Mouse (Mus musculus): ENCODE results near the gene Tbx21. TPM values are rescaled to one million over a fixed set of nuclear protein-coding genes. Genes with fewer than 3 reads are reported as not detected.

Gene Tbx21
- polyA plus RNA-seq, 1 experiment = not detected

DNA sequence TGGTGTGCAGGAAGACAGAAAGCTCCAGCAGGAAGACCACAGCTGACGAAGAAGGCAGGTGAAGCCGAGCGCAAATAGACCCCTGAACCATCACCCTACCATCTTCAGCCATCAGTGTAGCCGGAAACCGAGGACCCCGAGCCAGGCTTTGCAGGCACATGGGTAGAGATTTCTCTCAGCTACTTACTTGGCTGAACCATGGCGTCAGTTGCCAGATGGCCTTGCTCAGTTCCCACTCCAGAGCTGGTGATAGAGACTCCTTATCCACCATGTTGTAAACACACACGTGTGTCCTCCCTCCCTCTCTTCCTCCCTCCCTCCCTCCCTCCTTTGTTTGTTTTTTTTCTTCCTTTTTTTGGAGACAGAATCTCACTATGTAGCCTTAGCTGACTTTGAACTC, 40.9 kb downstream of the Tbx21 start:
- no peak overlapping the region for H3K4me3 ChIP-seq (ENCODE audit: insufficient read depth, poor library complexity, severe bottlenecking)
- H3K79me2 ChIP-seq (ENCODE audit: control insufficient read depth, insufficient read depth) = no peaks in the 10 kb centered on the region
- peaks cover 14% of the 10 kb centered on the region for H3K27me3 ChIP-seq (ENCODE audit: control insufficient read depth, insufficient read depth, insufficient read length)
- H3ac ChIP-seq (ENCODE audit: control insufficient read depth, insufficient read length, low read depth) = no peak overlapping the region
- TF ChIP-seq CEBPB (IDR thresholded peaks at IDR 0.05; ENCODE audit: low read depth) (no peak), MYOG (IDR thresholded peaks at IDR 0.05; ENCODE audit: control insufficient read depth, extremely low read depth, insufficient read length) (no peak), CTCF (IDR thresholded peaks at IDR 0.05; ENCODE audit: control insufficient read depth, insufficient read depth, insufficient read length) (no peak), MYOD1 (IDR thresholded peaks at IDR 0.05; ENCODE audit: control insufficient read depth, insufficient read length, low read depth) (no peak), USF1 (IDR thresholded peaks at IDR 0.05; ENCODE audit: low read depth) (no peak), FOSL1 (IDR thresholded peaks at IDR 0.05; ENCODE audit: insufficient read depth, low read length, poor library complexity, severe bottlenecking) (no peak), MAX (IDR thresholded peaks at IDR 0.05) (no peak)
- no peaks in the 10 kb centered on the region for H3K79me3 ChIP-seq (ENCODE audit: low read depth)
- H3K36me3 ChIP-seq (ENCODE audit: control insufficient read depth, insufficient read depth) = no peaks in the 10 kb centered on the region

DNA sequence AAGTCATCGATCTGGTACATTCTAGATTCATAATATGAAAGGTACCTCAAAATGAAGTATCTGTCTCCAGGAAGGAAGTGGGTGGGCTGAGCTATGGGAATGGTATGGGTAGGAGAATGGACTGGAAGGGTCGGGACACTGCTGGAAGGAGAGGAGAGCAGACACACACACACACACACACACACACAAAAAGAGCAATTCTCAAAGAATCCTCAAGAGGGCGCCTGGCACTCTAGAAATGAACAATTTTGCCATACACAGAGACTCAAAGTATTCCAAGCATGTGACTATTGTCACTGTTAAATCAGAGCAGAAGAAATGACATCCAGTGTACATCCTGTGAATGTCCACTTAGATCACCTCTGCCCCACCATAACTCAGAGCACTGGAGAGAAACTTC, 42.6 kb downstream of the Tbx21 start:
- H3K4me3 ChIP-seq (ENCODE audit: insufficient read depth, poor library complexity, severe bottlenecking) = no peak overlapping the region
- peaks cover 14% of the 10 kb centered on the region for H3K27me3 ChIP-seq (ENCODE audit: control insufficient read depth, insufficient read depth, insufficient read length)
- no peaks in the 10 kb centered on the region for H3K79me3 ChIP-seq (ENCODE audit: low read depth)
- H3K79me2 ChIP-seq (ENCODE audit: control insufficient read depth, insufficient read depth) = no peaks in the 10 kb centered on the region
- no peaks in the 10 kb centered on the region for H3K36me3 ChIP-seq (ENCODE audit: control insufficient read depth, insufficient read depth)
- peak; percentile 30 for TF ChIP-seq CTCF (IDR thresholded peaks at IDR 0.05; ENCODE audit: control insufficient read depth, insufficient read depth, insufficient read length)
- no peak for TF ChIP-seq MAX (IDR thresholded peaks at IDR 0.05)
- TF ChIP-seq FOSL1 (IDR thresholded peaks at IDR 0.05; ENCODE audit: insufficient read depth, low read length, poor library complexity, severe bottlenecking) = no peak
- TF ChIP-seq USF1 (IDR thresholded peaks at IDR 0.05; ENCODE audit: low read depth) = no peak
- no peak for TF ChIP-seq CEBPB (IDR thresholded peaks at IDR 0.05; ENCODE audit: low read depth)
- H3ac ChIP-seq (ENCODE audit: control insufficient read depth, insufficient read length, low read depth) = no peak overlapping the region

DNA sequence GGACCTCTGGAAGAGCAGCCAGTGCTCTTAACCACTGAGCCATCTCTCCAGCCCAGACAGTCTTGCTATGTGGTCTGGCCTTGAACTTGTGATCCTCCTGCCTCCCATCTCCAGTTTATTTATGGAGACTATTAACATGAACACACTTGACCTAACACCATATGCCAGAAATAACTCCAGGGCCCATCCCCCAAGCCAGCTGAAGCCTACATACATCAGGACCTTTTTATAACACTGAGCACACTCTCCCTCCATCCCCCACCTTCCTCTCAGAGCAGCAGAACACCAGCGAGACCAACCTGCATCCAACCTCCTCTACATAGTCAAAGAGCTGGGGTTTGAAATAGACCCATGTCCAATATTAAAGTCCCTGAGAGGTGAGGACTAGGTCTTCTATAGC, 44.0 kb downstream of the Tbx21 start:
- Histone ChIP-seq H3K79me2 (ENCODE audit: control insufficient read depth, insufficient read depth) (no peaks in the 10 kb centered on the region), H3K4me3 (ENCODE audit: insufficient read depth, poor library complexity, severe bottlenecking) (no peak overlapping the region), H3K27me3 (ENCODE audit: control insufficient read depth, insufficient read depth, insufficient read length) (peaks cover 13% of the 10 kb centered on the region), H3K36me3 (ENCODE audit: control insufficient read depth, insufficient read depth) (no peaks in the 10 kb centered on the region), H3K79me3 (ENCODE audit: low read depth) (no peaks in the 10 kb centered on the region), H3ac (ENCODE audit: control insufficient read depth, insufficient read length, low read depth) (no peak overlapping the region)
- no peak for TF ChIP-seq MAX (IDR thresholded peaks at IDR 0.05)
- no peak for TF ChIP-seq CTCF (IDR thresholded peaks at IDR 0.05; ENCODE audit: control insufficient read depth, insufficient read depth, insufficient read length)
- TF ChIP-seq FOSL1 (IDR thresholded peaks at IDR 0.05; ENCODE audit: insufficient read depth, low read length, poor library complexity, severe bottlenecking) = no peak
- no peak for TF ChIP-seq MYOG (IDR thresholded peaks at IDR 0.05; ENCODE audit: control insufficient read depth, extremely low read depth, insufficient read length)
- no peak for TF ChIP-seq MYOD1 (IDR thresholded peaks at IDR 0.05; ENCODE audit: control insufficient read depth, insufficient read length, low read depth)
- no peak for TF ChIP-seq USF1 (IDR thresholded peaks at IDR 0.05; ENCODE audit: low read depth)
- no peak for TF ChIP-seq CEBPB (IDR thresholded peaks at IDR 0.05; ENCODE audit: low read depth)

- Histone ChIP-seq H3K79me3 (ENCODE audit: low read depth) (no peaks in the 10 kb centered on the region), H3K4me3 (ENCODE audit: insufficient read depth, poor library complexity, severe bottlenecking) (no peak overlapping the region)
- no peak for TF ChIP-seq MYOG (IDR thresholded peaks at IDR 0.05; ENCODE audit: control insufficient read depth, extremely low read depth, insufficient read length)
- TF ChIP-seq FOSL1 (IDR thresholded peaks at IDR 0.05; ENCODE audit: insufficient read depth, low read length, poor library complexity, severe bottlenecking) = no peak
- no peak for TF ChIP-seq CTCF (IDR thresholded peaks at IDR 0.05; ENCODE audit: control insufficient read depth, insufficient read depth, insufficient read length)
- no peak for TF ChIP-seq MYOD1 (IDR thresholded peaks at IDR 0.05; ENCODE audit: control insufficient read depth, insufficient read length, low read depth)
- TF ChIP-seq USF1 (IDR thresholded peaks at IDR 0.05; ENCODE audit: low read depth) = no peak
- TF ChIP-seq MAX (IDR thresholded peaks at IDR 0.05) = no peak
- no peak for TF ChIP-seq CEBPB (IDR thresholded peaks at IDR 0.05; ENCODE audit: low read depth)
Measured at GRCm38 (mm10) chr11:97069770-97070169, 45.4 kb downstream of the Tbx21 start.

DNA sequence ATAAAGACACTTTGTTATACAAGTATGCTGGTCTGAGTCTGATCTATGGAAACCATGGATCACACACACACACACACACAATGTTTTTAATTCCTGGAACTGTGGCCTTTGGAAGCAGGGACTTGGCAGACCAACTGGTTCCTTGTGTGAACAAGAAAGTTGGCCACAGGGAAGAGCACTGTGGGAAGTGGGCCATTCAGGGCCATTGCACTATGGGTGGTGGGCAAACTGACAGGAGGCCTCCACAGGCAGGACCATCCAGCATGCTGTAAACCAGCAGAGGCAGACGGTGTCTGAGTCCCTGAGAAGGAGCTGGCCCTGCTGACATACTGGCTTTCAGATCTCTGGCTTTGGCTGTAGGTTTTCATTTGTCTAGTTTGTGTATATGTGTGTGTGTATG, 45.8 kb downstream of the Tbx21 start:
- Histone ChIP-seq H3K27me3 (ENCODE audit: control insufficient read depth, insufficient read depth, insufficient read length) (peaks cover 4% of the 10 kb centered on the region), H3ac (ENCODE audit: control insufficient read depth, insufficient read length, low read depth) (no peak overlapping the region), H3K79me3 (ENCODE audit: low read depth) (no peaks in the 10 kb centered on the region), H3K79me2 (ENCODE audit: control insufficient read depth, insufficient read depth) (no peaks in the 10 kb centered on the region), H3K36me3 (ENCODE audit: control insufficient read depth, insufficient read depth) (no peaks in the 10 kb centered on the region), H3K4me3 (ENCODE audit: insufficient read depth, poor library complexity, severe bottlenecking) (no peak overlapping the region)
- no peak for TF ChIP-seq MYOG (IDR thresholded peaks at IDR 0.05; ENCODE audit: control insufficient read depth, extremely low read depth, insufficient read length)
- no peak for TF ChIP-seq USF1 (IDR thresholded peaks at IDR 0.05; ENCODE audit: low read depth)
- no peak for TF ChIP-seq CTCF (IDR thresholded peaks at IDR 0.05; ENCODE audit: control insufficient read depth, insufficient read depth, insufficient read length)
- TF ChIP-seq MAX (IDR thresholded peaks at IDR 0.05) = no peak
- TF ChIP-seq MYOD1 (IDR thresholded peaks at IDR 0.05; ENCODE audit: control insufficient read depth, insufficient read length, low read depth) = no peak
- no peak for TF ChIP-seq CEBPB (IDR thresholded peaks at IDR 0.05; ENCODE audit: low read depth)
- no peak for TF ChIP-seq FOSL1 (IDR thresholded peaks at IDR 0.05; ENCODE audit: insufficient read depth, low read length, poor library complexity, severe bottlenecking)

More at GRCm38 (mm10) chr11:97069770-97070169, 45.4 kb downstream of the Tbx21 start:
- Histone ChIP-seq H3K36me3 (ENCODE audit: control insufficient read depth, insufficient read depth) (no peaks in the 10 kb centered on the region), H3ac (ENCODE audit: control insufficient read depth, insufficient read length, low read depth) (no peak overlapping the region), H3K27me3 (ENCODE audit: control insufficient read depth, insufficient read depth, insufficient read length) (peaks cover 9% of the 10 kb centered on the region), H3K79me2 (ENCODE audit: control insufficient read depth, insufficient read depth) (no peaks in the 10 kb centered on the region)

All from C2C12 (cell line).